Mouse (Mus musculus) layer of hippocampus, adult 18-20 months (tissue): ENCODE measurements around the gene Csde1. TPM values are rescaled to one million over a fixed set of nuclear protein-coding genes. Genes with fewer than 3 reads are reported as not detected.
A peak's percentile ranks its signal among the peaks of the same experiment; 100 is the strongest.

Experiments used
- DNase-seq, 2 experiments: peaks; one replicate each; pipeline ENCODE4 v3.0.0; 2022; ENCODE audit warnings: low spot score in 2 of 2
- total RNA-seq, 2 experiments: library from RNA; stranded (reverse); gene quantifications; 2 replicates each; pipeline ENCODE4 v1.2.3; 2021

The Csde1 gene
- total RNA-seq, 2 experiments from 2014 or later: 228 to 240 TPM

GRCm38 (mm10) chr3:103058207-103059157, 38.3 kb downstream of the Csde1 start, which contains the start of gene Nras:
TSS of gene Nras (plus strand) at chr3:103058285.
- peak; percentile 88 to 93 for DNase-seq

DNA sequence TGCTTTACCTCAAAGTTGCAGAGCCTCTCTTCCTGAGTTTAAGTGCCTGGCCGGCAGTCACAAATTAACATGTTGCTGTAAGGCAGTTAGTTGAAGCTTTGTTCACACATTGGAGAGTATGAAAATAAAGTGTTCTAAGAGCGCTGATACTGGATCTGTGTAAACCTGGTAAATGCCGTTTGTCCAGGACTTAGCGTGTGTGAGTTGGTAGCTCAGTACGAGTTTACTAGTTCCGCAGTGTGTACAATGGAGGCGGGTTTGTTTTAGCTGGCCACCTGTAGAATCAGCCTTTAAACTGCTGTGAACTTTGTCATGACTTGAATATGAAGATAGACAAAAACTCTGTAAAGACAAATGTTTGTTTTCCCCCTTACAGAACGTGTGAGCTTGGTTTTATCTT, 46.7 kb downstream of the Csde1 start:
- no peak for DNase-seq

DNA sequence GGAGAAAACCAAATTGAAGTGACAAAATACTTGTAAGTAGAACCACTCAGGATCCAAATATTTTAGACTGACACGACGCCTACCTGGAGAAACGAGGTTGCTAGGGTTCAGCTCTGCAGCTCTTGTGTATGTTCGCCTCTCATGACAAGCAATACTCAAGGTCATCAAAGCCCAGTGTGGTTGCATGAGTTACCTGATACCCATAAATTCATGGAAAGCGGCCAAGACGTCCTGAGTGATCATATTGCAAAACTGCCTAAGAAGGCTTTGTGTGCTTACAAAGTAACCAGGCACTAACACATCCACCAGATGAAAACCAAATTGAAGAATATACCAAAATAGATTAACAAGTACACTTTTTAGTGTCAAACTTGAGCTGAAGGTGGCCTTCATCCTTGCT, 48.7 kb downstream of the Csde1 start:
- no peak for DNase-seq

GRCm38 (mm10) chr3:103073771-103074170, 53.5 kb downstream of the Csde1 start, which contains the start of gene Ampd1:
TSS of gene Ampd1 (plus strand) at chr3:103074014.
- no peak for DNase-seq

GRCm38 (mm10) chr3:103075871-103076270, 55.6 kb downstream of the Csde1 start:
- DNase-seq: no peak

GRCm38 (mm10) chr3:103076476-103076875, 56.2 kb downstream of the Csde1 start:
- DNase-seq: no peak

- DNase-seq: peak in 1 of 2 experiments; percentile 44
Measured at GRCm38 (mm10) chr3:103079301-103079700, 59.1 kb downstream of the Csde1 start.

- no peak for DNase-seq
Measured at GRCm38 (mm10) chr3:103081051-103081450, 60.8 kb downstream of the Csde1 start.

DNA sequence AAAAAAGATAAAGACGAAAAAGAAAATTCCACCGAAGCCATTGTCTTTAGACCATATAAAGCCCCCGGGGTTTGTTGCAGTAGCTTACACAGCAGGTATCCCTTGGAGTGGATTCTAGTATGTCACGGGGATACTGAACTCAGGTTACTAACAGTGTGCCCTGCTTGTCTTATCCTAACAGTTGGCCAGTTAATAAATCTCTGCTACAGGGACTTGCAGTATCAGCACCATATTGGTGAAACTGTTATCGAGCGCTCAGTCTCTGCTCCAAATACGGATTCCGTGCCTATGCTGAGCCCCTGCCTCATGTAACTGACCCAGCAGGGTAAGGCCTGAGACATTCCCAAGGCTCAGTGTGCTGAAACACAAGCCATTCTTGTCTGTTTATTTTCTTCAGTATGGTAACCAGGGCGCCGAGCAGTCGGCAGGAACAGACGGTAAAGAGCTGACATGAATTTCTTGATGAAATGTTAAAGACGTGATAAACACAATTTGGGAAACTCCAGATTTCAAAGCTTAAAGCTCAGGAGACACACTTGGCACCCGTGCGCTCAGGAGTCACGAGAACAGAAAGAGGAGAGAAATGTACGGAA, 61.7 kb downstream of the Csde1 start:
- DNase-seq: peak in 1 of 2 experiments; percentile 28

DNA sequence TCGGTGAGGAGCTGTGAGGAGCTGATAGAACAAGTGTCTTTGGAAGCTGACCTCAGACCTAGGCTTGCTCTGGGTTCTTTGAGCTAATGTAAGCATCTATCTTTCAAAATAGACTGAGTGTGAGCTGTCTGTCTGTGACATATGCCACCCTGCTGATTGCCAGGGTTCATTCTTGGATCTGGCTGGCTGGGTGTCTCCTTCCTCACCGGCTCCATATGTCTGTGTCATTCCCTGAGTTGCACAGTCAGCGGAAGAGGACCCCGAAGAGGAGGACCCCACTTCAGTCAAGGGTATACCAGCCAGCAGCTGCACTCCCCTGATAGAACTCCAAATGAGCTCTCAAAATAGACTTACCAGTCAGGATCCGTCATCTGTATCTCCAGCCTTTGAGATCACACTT, 62.5 kb downstream of the Csde1 start:
- DNase-seq: peak in 1 of 2 experiments; percentile 34

DNA sequence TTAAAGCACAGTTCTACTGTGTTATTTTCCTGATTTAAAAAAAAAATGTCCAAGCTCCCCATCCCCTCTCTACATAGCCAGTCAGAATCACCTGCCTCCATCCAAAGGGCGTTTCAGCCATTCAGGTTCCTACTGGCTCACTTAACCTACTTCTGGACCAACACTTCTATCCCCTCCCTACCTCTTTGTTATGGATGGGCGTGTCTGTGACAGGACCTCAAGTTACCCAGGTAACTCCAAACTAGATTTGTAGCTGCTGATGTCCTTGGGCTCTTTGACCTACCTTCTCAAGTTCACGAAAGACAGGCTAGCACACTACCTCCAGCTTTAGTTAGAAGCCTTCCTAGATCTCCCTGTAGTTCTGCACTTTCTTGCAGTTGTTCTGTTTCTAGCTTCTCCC, 65.8 kb downstream of the Csde1 start:
- DNase-seq: no peak

- no peak for DNase-seq
Measured at GRCm38 (mm10) chr3:103091753-103092152, 71.5 kb downstream of the Csde1 start.

- no peak for DNase-seq
Measured at GRCm38 (mm10) chr3:103098662-103099061, 78.4 kb downstream of the Csde1 start.

GRCm38 (mm10) chr3:103099667-103100066, 79.4 kb downstream of the Csde1 start:
- no peak for DNase-seq

DNA sequence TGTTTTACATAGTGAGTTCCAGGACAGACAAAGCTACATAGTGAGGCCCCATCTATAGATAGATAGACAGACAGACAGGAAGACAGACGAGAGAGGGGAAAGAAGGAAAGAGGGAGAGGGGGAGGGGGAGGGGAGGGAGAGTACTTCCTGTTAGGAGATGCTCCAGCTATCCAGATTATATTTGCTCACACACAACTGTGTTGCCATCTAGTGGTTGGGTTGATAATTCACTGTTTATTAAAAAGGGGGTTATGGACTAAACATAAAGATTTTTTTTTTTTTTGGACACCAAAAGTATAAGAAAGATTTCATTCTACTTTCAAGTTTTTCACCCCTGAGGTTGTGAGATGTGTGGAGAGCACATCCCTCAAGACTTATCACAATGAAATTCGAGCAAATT, 80.5 kb downstream of the Csde1 start:
- no peak for DNase-seq

- no peak for DNase-seq
Measured at GRCm38 (mm10) chr3:103101194-103101593, 81.0 kb downstream of the Csde1 start.

GRCm38 (mm10) chr3:103101909-103102308, 81.7 kb downstream of the Csde1 start:
- no peak for DNase-seq

GRCm38 (mm10) chr3:103102454-103103390, 82.5 kb downstream of the Csde1 start, which contains the start of gene Dennd2c:
TSS of gene Dennd2c (plus strand) at chr3:103102604.
- peak; percentile 28 to 56 for DNase-seq
